Mouse (Mus musculus): ENCODE results near the gene Scn4a.

DNA sequence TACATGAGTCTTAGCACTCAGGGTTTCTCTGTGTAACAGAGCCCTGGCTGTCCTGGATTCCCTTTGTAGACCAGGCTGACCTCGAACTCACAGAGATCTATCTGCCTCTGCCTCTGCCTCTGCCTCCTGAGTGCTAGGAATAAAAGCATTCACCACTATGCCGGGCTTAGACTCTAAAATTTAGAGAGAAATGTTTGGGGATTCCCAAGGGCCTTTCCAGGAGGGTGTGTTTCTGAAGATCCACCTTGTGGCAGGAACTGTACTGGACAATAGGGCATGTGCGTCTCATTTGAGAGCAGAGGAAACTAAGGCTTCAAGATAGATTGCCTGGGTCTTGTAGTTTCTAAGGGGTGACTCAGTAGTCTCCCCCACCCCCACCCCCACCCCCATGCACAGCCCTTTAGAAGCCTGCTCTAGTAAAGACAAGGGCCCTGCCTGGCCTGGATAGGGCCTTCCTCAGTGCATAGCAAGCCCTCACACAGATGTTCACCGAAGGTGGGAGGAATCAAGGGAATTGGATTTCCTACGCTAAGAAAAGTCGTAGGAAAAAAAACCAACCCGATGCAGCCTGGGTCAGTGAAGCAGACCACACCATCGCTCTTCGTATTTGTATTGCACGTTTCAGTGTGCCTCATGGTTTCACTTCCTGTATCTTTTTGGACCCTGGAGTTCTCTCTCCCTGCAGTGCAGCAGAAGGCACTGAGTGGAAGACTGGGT, 47.6 kb downstream of the Scn4a start:
- no peak for TF ChIP-seq CTCF (IDR thresholded peaks at IDR 0.05; ENCODE audit: insufficient read depth, low read depth, low read length)
- TF ChIP-seq POLR2A (IDR thresholded peaks at IDR 0.05; ENCODE audit: insufficient read depth, low read depth, low read length) = no peak

Data from olfactory bulb, adult 2 months (tissue).